Mouse (Mus musculus) cortical plate, adult 2 months (tissue): ENCODE measurements around the gene Capn8. TPM values are rescaled to one million over a fixed set of nuclear protein-coding genes. Genes with fewer than 3 reads are reported as not detected.

Source experiments
- H3K27ac ChIP-seq: fragments of 200-500 bp; 2 replicates; pipeline ENCODE4 v1.5.1; 2012; ENCODE audit warnings: low read length, control low read depth, inconsistent platforms; ENCODE audit not compliant: insufficient read depth
- H3K4me1 ChIP-seq: fragments of 200-500 bp; 2 replicates; pipeline ENCODE4 v1.6.1; 2011; ENCODE audit warnings: low read length; ENCODE audit not compliant: control insufficient read depth, insufficient read depth
- H3K4me3 ChIP-seq: fragments of 200-500 bp; 2 replicates; pipeline ENCODE4 v1.5.1; 2011; ENCODE audit warnings: mild to moderate bottlenecking, low read length, control low read depth; ENCODE audit not compliant: insufficient read depth
- CTCF ChIP-seq: fragments of 200-500 bp; IDR thresholded peaks from 2 replicates; pipeline ENCODE4 v1.5.1; 2011; ENCODE audit warnings: mild to moderate bottlenecking, control low read depth, low read length; ENCODE audit not compliant: insufficient read depth; ENCODE audit errors: extremely low read depth
- POLR2A ChIP-seq: fragments of 200-500 bp; IDR thresholded peaks from 2 replicates; pipeline ENCODE4 v1.6.1; 2011; ENCODE audit warnings: mild to moderate bottlenecking, low read length, control low read depth; ENCODE audit not compliant: insufficient read depth; ENCODE audit errors: extremely low read depth
- polyA plus RNA-seq: library from polyadenylated mRNA; depleted of rRNA; stranded (reverse); fragments of >200 nt; gene quantifications from 2 replicates; pipeline ENCODE4 v1.2.3, GENCODE M21; 2012

The Capn8 gene
- polyA plus RNA-seq, 1 experiment: 0.04 TPM

DNA sequence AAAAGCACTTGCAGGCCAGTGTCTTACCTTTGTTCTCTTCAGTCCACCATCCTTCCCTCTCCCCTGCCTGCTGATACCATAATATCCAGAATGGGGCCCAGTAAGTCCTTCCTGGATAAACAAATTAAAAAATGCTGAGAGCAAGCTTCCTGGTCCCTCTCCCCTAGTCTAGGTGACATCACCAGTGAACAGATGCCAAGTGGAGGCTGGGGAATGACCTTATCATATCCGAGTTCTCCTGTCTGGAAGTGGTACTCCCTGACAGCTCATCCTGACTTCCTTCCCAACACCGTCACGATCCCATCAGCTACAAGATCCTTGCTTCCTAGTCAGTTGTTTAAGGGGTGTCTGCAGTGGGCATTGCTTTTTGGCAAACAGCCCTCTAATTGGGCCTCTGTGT, 6.3 kb downstream of the Capn8 start:
- Histone ChIP-seq H3K27ac (no peak overlapping the region), H3K4me1 (no peaks in the 10 kb centered on the region), H3K4me3 (no peak overlapping the region)
- TF ChIP-seq POLR2A: no peak
- no peak for TF ChIP-seq CTCF

DNA sequence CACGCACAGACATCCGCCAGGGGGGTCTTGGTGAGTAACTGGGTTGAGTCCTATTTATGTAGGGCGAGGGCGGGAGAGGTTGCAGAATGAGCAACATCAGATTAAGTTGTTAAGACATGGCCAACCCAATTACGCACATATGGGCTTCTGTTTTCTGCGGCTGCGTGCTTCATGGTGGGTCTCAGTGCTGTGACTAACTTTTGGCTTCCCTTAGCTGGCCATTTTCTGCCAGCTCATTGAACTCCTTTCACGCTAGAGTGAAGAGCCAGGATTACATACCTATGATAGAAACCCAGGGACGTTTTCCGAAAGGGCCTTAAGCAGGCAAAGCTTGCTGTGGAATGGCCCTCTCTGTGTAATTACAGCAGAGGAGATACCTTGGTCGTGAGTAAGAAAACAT, 7.2 kb downstream of the Capn8 start:
- Histone ChIP-seq H3K27ac (no peak overlapping the region), H3K4me1 (no peaks in the 10 kb centered on the region), H3K4me3 (no peak overlapping the region)
- TF ChIP-seq POLR2A (no peak), CTCF (no peak)

DNA sequence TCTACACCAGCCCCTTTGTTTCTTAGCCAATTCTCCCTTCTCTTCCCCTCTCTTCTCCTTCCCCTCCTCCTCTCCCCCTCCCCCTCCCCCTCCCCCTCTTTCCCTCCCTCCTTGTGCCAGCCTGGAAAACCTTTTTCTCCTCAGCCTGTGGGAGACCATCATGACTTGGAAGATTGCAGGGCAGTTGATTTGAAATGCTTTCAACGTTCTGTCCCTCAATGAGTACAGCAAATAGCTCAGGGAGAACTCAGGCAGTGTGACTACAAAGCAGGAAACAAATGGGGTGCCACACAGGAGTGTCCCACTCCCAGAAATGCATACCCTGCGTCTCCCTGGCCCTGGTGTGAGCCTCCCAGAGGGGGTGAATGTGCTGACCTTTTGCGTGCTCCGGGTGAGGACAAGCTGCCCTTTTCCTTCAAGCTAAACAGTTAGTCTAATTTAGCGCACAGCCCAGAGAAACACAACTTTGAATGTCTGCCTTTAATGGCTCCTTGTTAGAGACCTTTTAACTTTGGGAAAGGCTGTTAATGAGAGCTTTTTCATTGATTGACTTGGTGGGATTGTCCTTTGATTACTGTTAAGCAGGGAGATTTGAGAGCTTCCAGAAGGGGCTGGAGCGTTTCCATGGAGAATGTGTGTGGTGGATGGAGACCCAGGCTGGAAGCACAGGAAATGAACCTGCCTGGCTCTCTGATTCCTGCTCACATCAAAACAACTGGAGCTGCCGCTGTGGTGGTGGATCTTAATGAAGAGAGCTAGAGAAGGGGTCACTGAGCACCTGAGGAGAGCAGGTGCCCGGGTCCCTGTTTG, 9.3 kb downstream of the Capn8 start:
- no peak for TF ChIP-seq CTCF
- TF ChIP-seq POLR2A: no peak
- H3K27ac ChIP-seq: no peak overlapping the region
- H3K4me1 ChIP-seq: no peaks in the 10 kb centered on the region
- no peak overlapping the region for H3K4me3 ChIP-seq

DNA sequence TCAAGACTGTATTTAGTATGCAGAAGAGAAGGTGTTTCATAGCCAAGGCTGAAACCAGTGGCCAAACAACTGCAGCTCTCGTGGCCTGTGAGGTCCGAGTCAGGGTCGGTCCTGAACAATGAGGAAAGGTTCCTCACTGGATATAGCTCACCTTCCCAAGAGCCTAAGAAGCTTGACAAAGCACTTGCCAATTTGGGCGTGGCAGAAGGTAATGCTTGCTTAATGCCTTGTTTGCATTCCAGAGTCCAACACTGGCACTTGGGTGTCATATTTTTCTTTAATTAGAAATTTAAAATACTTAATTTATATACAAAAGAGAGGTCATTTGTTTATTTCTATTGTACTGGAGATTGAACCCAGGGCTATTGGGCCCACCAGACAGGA, 9.9 kb downstream of the Capn8 start:
- no peak overlapping the region for H3K27ac ChIP-seq
- TF ChIP-seq CTCF: no peak
- TF ChIP-seq POLR2A: no peak
- no peak overlapping the region for H3K4me3 ChIP-seq
- no peaks in the 10 kb centered on the region for H3K4me1 ChIP-seq

DNA sequence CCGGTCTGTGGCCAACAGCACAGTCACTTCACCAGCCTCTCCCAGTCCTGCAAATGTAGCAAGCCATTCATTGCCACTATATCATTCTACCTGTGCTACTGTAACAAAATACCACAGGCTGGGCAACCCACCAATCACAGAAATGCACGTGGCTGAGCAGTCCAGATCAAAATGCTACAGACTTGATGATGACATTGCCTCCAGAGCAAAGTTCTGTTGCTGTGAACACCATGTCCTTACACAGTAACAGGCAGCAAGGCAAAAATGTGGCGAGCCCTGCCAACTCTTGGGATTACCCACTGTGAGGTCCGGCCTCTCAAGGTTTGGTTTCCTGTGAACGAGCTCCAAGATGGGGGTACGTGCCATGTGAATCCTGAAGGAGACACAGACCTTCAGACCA, 19.4 kb downstream of the Capn8 start:
- H3K4me3 ChIP-seq: no peak overlapping the region
- no peaks in the 10 kb centered on the region for H3K4me1 ChIP-seq
- no peak for TF ChIP-seq POLR2A
- no peak for TF ChIP-seq CTCF
- no peak overlapping the region for H3K27ac ChIP-seq

DNA sequence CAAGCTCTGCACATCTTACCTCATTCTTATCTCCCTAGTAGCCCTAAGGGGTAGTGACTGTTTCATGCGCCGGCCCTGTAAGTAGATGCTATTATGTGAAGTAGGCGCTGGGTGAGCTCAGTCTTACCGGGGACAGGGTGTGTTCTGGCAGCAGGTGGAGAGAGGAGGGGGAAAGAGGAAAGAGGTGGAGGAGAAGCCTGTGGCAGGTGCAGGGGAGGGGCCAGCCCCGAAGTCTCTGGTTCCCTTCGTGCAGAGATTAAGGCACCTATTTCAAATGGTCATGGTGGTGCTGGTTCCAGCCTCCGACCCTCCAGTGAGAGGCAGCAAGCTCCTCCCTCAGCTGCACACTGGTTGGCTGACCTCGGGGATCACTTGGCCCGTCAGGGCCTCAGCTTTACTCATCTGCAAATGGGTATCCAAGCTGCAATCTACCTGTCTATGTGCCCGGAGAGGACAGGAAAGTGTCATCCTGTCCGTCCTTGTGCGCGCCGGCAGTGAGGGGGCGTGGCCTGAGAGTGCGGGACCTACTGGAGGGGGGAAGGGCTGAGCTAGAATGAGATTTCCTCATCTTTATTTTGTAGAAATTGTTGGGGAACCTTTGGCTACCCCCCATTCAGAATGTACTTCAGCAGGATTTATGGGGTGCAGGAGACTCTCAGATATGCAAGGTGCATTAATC, 20.5 kb downstream of the Capn8 start:
- H3K4me3 ChIP-seq: no peak overlapping the region
- H3K27ac ChIP-seq: no peak overlapping the region
- no peaks in the 10 kb centered on the region for H3K4me1 ChIP-seq
- TF ChIP-seq CTCF: no peak
- TF ChIP-seq POLR2A: no peak

DNA sequence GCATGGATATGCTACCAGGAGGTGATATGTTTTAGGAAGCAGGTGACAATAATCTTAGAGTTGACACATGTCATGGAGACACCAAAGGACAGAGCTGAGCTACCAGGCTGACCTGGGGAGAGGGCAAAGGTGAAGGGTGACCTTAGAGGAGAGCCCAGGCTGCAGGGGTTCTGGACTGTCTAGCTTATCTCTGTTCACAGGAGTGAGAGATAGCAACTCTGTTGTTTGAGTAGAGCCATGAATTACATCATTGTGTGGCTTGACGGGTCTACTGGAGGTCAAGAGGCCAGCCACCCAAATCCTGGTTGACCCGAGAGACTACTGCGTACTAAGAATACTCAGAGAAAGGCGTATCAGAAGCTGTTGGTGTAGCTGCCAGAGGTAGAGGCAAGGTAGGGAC, 22.9 kb downstream of the Capn8 start:
- no peaks in the 10 kb centered on the region for H3K4me1 ChIP-seq
- no peak overlapping the region for H3K27ac ChIP-seq
- no peak for TF ChIP-seq POLR2A
- no peak for TF ChIP-seq CTCF
- H3K4me3 ChIP-seq: no peak overlapping the region

DNA sequence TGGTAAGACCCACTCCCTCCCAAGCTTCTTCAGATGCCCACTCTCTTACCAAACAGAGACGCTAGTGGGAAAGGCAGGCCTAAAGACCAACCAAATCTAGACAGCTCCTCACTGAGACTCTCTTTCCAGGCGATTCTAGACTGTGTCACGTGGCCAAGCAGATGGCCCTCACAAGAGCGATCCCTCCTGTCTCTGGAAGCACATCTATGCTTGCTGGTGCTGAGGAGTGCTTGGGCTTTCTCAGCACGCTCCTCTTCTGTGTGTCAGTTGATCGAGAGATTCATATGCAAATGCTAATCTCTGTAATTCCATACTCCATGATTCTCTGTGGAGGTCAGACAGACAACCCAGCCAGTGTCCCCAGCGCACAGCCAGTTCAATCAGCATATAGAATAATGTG, 26.7 kb downstream of the Capn8 start:
- no peak overlapping the region for H3K4me3 ChIP-seq
- TF ChIP-seq POLR2A (no peak), CTCF (no peak)
- no peaks in the 10 kb centered on the region for H3K4me1 ChIP-seq
- H3K27ac ChIP-seq: no peak overlapping the region

DNA sequence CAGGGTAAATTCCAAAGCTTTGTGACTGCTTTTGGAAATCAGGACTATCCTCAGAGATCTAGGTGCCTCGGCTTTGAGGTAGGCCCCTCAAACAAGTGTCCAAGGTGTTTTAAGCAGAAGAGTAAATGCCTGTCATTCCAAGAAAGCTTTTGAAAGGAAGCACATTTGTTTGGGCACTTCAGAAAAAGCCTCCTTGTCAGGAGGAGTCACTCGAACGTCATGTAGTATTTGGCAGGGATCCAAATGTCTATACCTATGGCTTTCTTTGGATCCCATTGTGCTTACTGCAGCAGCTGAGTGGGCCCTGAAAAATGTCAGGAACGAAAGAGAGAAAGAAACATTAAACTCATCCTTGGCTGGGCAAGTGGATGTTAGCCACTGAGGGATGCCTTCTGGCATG, 27.6 kb downstream of the Capn8 start:
- Histone ChIP-seq H3K4me1 (no peaks in the 10 kb centered on the region), H3K4me3 (no peak overlapping the region), H3K27ac (no peak overlapping the region)
- TF ChIP-seq CTCF: no peak
- no peak for TF ChIP-seq POLR2A
